Mouse (Mus musculus) forebrain, embryonic 16.5 days (tissue): ENCODE results near the gene Adcy10. TPM values are rescaled to one million over a fixed set of nuclear protein-coding genes. Genes with fewer than 3 reads are reported as not detected.

Experiments used
- ATAC-seq: fragments of 200-750 bp; cut with Nextera tagmentation; 2 replicates; pipeline ENCODE4 v1.8.0; 2017; ENCODE audit warnings: mild to moderate bottlenecking, moderate library complexity
- H3K27ac ChIP-seq: fragments of 300-500 bp; sonication (generic); 2 replicates; pipeline ENCODE4 v1.5.1; 2014; ENCODE audit warnings: low read length, control low read depth
- H3K27me3 ChIP-seq: fragments of 300-500 bp; sonication (generic); replicated peaks from 2 replicates; pipeline ENCODE4 v1.6.1; 2014; ENCODE audit warnings: low read length; ENCODE audit not compliant: control insufficient read depth, insufficient read depth
- H3K36me3 ChIP-seq: fragments of 300-500 bp; sonication (generic); 2 replicates; pipeline ENCODE4 v1.6.1; 2014; ENCODE audit not compliant: control insufficient read depth, insufficient read depth
- H3K4me1 ChIP-seq: fragments of 300-500 bp; sonication (generic); replicated peaks from 2 replicates; pipeline ENCODE4 v1.6.1; 2014; ENCODE audit warnings: low read length; ENCODE audit not compliant: control insufficient read depth, insufficient read depth
- H3K4me2 ChIP-seq: fragments of 300-500 bp; sonication (generic); 2 replicates; pipeline ENCODE4 v1.6.1; 2014; ENCODE audit warnings: mild to moderate bottlenecking, low read length, control low read depth
- H3K4me3 ChIP-seq: fragments of 300-500 bp; sonication (generic); replicated peaks from 2 replicates; pipeline ENCODE4 v1.5.1; 2014; ENCODE audit warnings: mild to moderate bottlenecking, low read length, control low read depth
- H3K9ac ChIP-seq: fragments of 300-500 bp; sonication (generic); replicated peaks from 2 replicates; pipeline ENCODE4 v1.6.1; 2014; ENCODE audit warnings: low read depth, low read length, control low read depth
- H3K9me3 ChIP-seq: fragments of 300-500 bp; sonication (generic); 2 replicates; pipeline ENCODE4 v1.6.1; 2016; ENCODE audit warnings: low read length; ENCODE audit not compliant: control insufficient read depth
- WGBS: fragments of 180-500 bp; shearing (Covaris S2); extraction: QIAGEN DNeasy Blood & Tissue Kit; methylation state at CpG from one replicate; pipeline ENCODE4 v1.1.7; 2014; 5-methylcytosine and 5-hydroxymethylcytosine counted together
- polyA plus RNA-seq: library from polyadenylated mRNA; unstranded; fragments of >200 nt; fragmentation: Nextera tagmentation; extraction: Ambion mirVana; gene quantifications from 2 replicates; pipeline ENCODE4 v1.2.1, GENCODE M21; 2015

The Adcy10 gene
- polyA plus RNA-seq, 1 experiment from 2014 or later: 0.22 TPM

DNA sequence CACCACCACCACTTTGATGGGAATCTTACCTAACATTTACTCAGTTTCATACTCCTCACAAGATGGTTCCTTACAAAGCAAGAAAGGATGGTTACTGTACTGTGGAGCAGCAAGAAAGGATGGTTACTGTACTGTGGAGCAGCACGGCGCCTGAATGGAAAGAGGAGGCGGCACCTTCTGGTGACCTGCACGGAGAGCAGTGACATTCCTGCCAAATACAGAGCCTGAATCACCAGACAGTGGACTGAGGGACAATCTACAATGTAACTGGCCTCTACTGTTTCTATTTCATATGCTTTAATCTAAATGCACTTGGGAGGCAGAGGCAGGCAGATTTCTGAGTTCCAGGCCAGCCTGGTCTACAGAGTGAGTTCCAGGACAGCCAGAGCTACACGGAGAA lies 140.1 kb downstream of the Adcy10 start:
- Histone ChIP-seq H3K27me3 (no peaks in the 10 kb centered on the region), H3K36me3 (no peaks in the 10 kb centered on the region), H3K9ac (no peak overlapping the region), H3K9me3 (no peaks in the 10 kb centered on the region), H3K4me3 (no peak overlapping the region), H3K4me2 (no peak overlapping the region), H3K27ac (no peak overlapping the region), H3K4me1 (peaks cover 3% of the 10 kb centered on the region; the same call in 1 of the 2 replicates)
- no peak for ATAC-seq
- 90% methylated on average over 5 of the region's 5 CpGs for WGBS

DNA sequence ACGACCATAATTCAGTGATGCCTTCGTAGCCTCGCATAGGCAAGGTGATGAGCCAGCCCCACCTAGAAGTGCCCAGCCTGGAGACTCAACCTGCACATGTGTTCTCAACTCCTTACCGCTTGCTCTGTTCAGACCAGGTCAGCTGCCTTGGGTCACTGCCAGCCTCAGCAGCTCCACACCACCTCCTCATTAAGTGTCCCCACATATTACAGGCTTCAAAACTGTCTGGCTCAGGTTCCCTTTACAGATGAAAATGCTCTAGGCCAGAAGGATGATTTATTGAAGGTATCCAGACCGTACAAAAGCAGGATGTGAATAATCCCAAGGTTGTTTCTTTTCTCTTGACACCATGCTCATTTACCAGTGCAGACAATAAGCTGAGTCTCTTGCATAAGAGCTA lies 140.9 kb downstream of the Adcy10 start:
- Histone ChIP-seq H3K27me3 (no peaks in the 10 kb centered on the region), H3K9ac (no peak overlapping the region), H3K4me3 (no peak overlapping the region), H3K4me1 (peaks cover 5% of the 10 kb centered on the region; the same call in 1 of the 2 replicates), H3K4me2 (no peak overlapping the region), H3K36me3 (no peaks in the 10 kb centered on the region), H3K9me3 (no peaks in the 10 kb centered on the region), H3K27ac (no peak overlapping the region)
- ATAC-seq: no peak
- WGBS: 88% methylated on average over 5 of the region's 5 CpGs

Other genes with a start within 250 kb of the Adcy10 start
- gene Tiprl, start 248.2 kb upstream of the Adcy10 start, polyA plus RNA-seq: 168 and 170 TPM in 2 replicates
- 4.5 and 4.7 TPM in 2 replicates for gene Gpr161, start 189.4 kb upstream of the Adcy10 start, polyA plus RNA-seq
- 17.4 and 17.5 TPM in 2 replicates for gene Dcaf6, start 24.7 kb upstream of the Adcy10 start, polyA plus RNA-seq
- 162 TPM in 2 replicates for gene Mpc2, start 24.5 kb upstream of the Adcy10 start, polyA plus RNA-seq
- gene Mpzl1, start 149.4 kb downstream of the Adcy10 start, polyA plus RNA-seq: 138 and 145 TPM in 2 replicates
- gene Rcsd1, start 224.6 kb downstream of the Adcy10 start, polyA plus RNA-seq: 8.3 and 9.9 TPM in 2 replicates